Mouse (Mus musculus): ENCODE measurements around the gene Slc3a1. TPM values are rescaled to one million over a fixed set of nuclear protein-coding genes. Genes with fewer than 3 reads are reported as not detected.

Gene Slc3a1
- polyA plus RNA-seq, 1 experiment from 2014 or later = 76.9 TPM

GRCm38 (mm10) chr17:85088401-85088800, 60.2 kb downstream of the Slc3a1 start:
- DNase-seq (ENCODE audit: low spot score) (no peak), ATAC-seq (replicated peaks; ENCODE audit: low FRiP score, low read depth) (no peak)
- no peak overlapping the region for H3K9ac ChIP-seq (ENCODE audit: low read depth, low read length)
- no peak overlapping the region for H3K4me2 ChIP-seq (ENCODE audit: low read length)
- H3K27me3 ChIP-seq (ENCODE audit: insufficient read depth, low read length) = no peaks in the 10 kb centered on the region
- WGBS = 90% methylated on average over 11 of the region's 11 CpGs
- H3K9me3 ChIP-seq (replicated peaks; ENCODE audit: low read length) = no peaks in the 10 kb centered on the region
- no peaks in the 10 kb centered on the region for H3K36me3 ChIP-seq (ENCODE audit: insufficient read depth, low read length)
- no peak overlapping the region for H3K27ac ChIP-seq
- TF ChIP-seq CTCF (IDR thresholded peaks at IDR 0.05; ENCODE audit: low read depth) = no peak
- H3K4me1 ChIP-seq (replicated peaks; ENCODE audit: insufficient read depth, low read length) = no peaks in the 10 kb centered on the region; the same call in 1 of the 2 replicates
- no peak overlapping the region for H3K4me3 ChIP-seq (replicated peaks; ENCODE audit: low read depth, low read length)

GRCm38 (mm10) chr17:85089011-85089410, 60.8 kb downstream of the Slc3a1 start:
- DNase-seq (ENCODE audit: low spot score) = peak; percentile 33
- ATAC-seq (replicated peaks; ENCODE audit: low FRiP score, low read depth) = no peak
- H3K4me1 ChIP-seq (replicated peaks; ENCODE audit: insufficient read depth, low read length) = no peaks in the 10 kb centered on the region; the same call in 1 of the 2 replicates
- H3K36me3 ChIP-seq (ENCODE audit: insufficient read depth, low read length) = no peaks in the 10 kb centered on the region
- peak overlapping the region; percentile 91; the same call in 1 of the 2 replicates for H3K4me3 ChIP-seq (replicated peaks; ENCODE audit: low read depth, low read length)
- H3K9me3 ChIP-seq (replicated peaks; ENCODE audit: low read length) = no peaks in the 10 kb centered on the region
- H3K27ac ChIP-seq = no peak overlapping the region
- TF ChIP-seq CTCF (IDR thresholded peaks at IDR 0.05; ENCODE audit: low read depth) = no peak
- no peaks in the 10 kb centered on the region for H3K27me3 ChIP-seq (ENCODE audit: insufficient read depth, low read length)
- WGBS = 42% methylated on average over 6 of the region's 6 CpGs
- peak overlapping the region; percentile 90 for H3K4me2 ChIP-seq (ENCODE audit: low read length)
- H3K9ac ChIP-seq (ENCODE audit: low read depth, low read length) = no peak overlapping the region

- H3K27me3 ChIP-seq (ENCODE audit: insufficient read depth, low read length) = no peaks in the 10 kb centered on the region
- peak overlapping the region; percentile 91 for H3K4me3 ChIP-seq (replicated peaks; ENCODE audit: low read depth, low read length)
- no peaks in the 10 kb centered on the region; the same call in 1 of the 2 replicates for H3K4me1 ChIP-seq (replicated peaks; ENCODE audit: insufficient read depth, low read length)
- WGBS = under 1% methylated on average over 16 of the region's 16 CpGs
- no peak for ATAC-seq (replicated peaks; ENCODE audit: low FRiP score, low read depth)
- H3K27ac ChIP-seq = peak overlapping the region; percentile 86
- H3K36me3 ChIP-seq (ENCODE audit: insufficient read depth, low read length) = no peaks in the 10 kb centered on the region
- H3K9me3 ChIP-seq (replicated peaks; ENCODE audit: low read length) = no peaks in the 10 kb centered on the region
- H3K4me2 ChIP-seq (ENCODE audit: low read length) = peak overlapping the region; percentile 90
- H3K9ac ChIP-seq (ENCODE audit: low read depth, low read length) = peak overlapping the region; percentile 81
- DNase-seq (ENCODE audit: low spot score) = peak; percentile 21
- TF ChIP-seq CTCF (IDR thresholded peaks at IDR 0.05; ENCODE audit: low read depth) = no peak
Observed at GRCm38 (mm10) chr17:85089621-85090020, 61.4 kb downstream of the Slc3a1 start.

- Histone ChIP-seq H3K9ac (ENCODE audit: low read depth, low read length) (peak within 1 kb of the TSS; percentile 81), H3K36me3 (ENCODE audit: insufficient read depth, low read length) (no peaks in the 10 kb centered on the region), H3K27ac (peak within 1 kb of the TSS; percentile 86), H3K4me2 (ENCODE audit: low read length) (peak within 1 kb of the TSS; percentile 90), H3K9me3 (replicated peaks; ENCODE audit: low read length) (no peaks in the 10 kb centered on the region), H3K4me3 (replicated peaks; ENCODE audit: low read depth, low read length) (peak within 1 kb of the TSS; percentile 91), H3K27me3 (ENCODE audit: insufficient read depth, low read length) (no peaks in the 10 kb centered on the region), H3K4me1 (replicated peaks; ENCODE audit: insufficient read depth, low read length) (no peaks in the 10 kb centered on the region; the same call in 1 of the 2 replicates)
- ATAC-seq (replicated peaks; ENCODE audit: low FRiP score, low read depth) (peak; percentile 99), DNase-seq (ENCODE audit: low spot score) (peak; percentile 99)
- under 1% methylated on average over 63 of the region's 63 CpGs for WGBS
- TF ChIP-seq CTCF (IDR thresholded peaks at IDR 0.05; ENCODE audit: low read depth) = peak; percentile 43
Observed at GRCm38 (mm10) chr17:85090120-85091099, 62.2 kb downstream of the Slc3a1 start, which contains the start of the genes Prepl and Camkmt. Prepl (minus strand) TSS chr17:85090241. Camkmt (plus strand) TSS chr17:85090552.

- Histone ChIP-seq H3K9me3 (replicated peaks; ENCODE audit: low read length) (no peaks in the 10 kb centered on the region), H3K4me2 (ENCODE audit: low read length) (peak overlapping the region; percentile 90), H3K9ac (ENCODE audit: low read depth, low read length) (no peak overlapping the region), H3K36me3 (ENCODE audit: insufficient read depth, low read length) (no peaks in the 10 kb centered on the region), H3K27me3 (ENCODE audit: insufficient read depth, low read length) (no peaks in the 10 kb centered on the region), H3K27ac (no peak overlapping the region), H3K4me3 (replicated peaks; ENCODE audit: low read depth, low read length) (no peak overlapping the region), H3K4me1 (replicated peaks; ENCODE audit: insufficient read depth, low read length) (no peaks in the 10 kb centered on the region; the same call in 1 of the 2 replicates)
- DNase-seq (ENCODE audit: low spot score) = no peak
- ATAC-seq (replicated peaks; ENCODE audit: low FRiP score, low read depth) = no peak
- WGBS = 91% methylated on average over 6 of the region's 6 CpGs
- no peak for TF ChIP-seq CTCF (IDR thresholded peaks at IDR 0.05; ENCODE audit: low read depth)
Observed at GRCm38 (mm10) chr17:85091762-85092161, 63.6 kb downstream of the Slc3a1 start.

- Histone ChIP-seq H3K4me1 (replicated peaks; ENCODE audit: insufficient read depth, low read length) (no peaks in the 10 kb centered on the region; the same call in 1 of the 2 replicates), H3K4me3 (replicated peaks; ENCODE audit: low read depth, low read length) (no peak overlapping the region), H3K36me3 (ENCODE audit: insufficient read depth, low read length) (0 out of 2 replicates have a peak, but pooled peaks cover 14% of the 10 kb centered on the region), H3K9ac (ENCODE audit: low read depth, low read length) (no peak overlapping the region), H3K27me3 (ENCODE audit: insufficient read depth, low read length) (no peaks in the 10 kb centered on the region), H3K9me3 (replicated peaks; ENCODE audit: low read length) (no peaks in the 10 kb centered on the region), H3K27ac (no peak overlapping the region), H3K4me2 (ENCODE audit: low read length) (no peak overlapping the region)
- no peak for TF ChIP-seq CTCF (IDR thresholded peaks at IDR 0.05; ENCODE audit: low read depth)
- WGBS = 97% methylated on average over 3 of the region's 3 CpGs
- ATAC-seq (replicated peaks; ENCODE audit: low FRiP score, low read depth) = no peak
- DNase-seq (ENCODE audit: low spot score) = no peak
Observed at GRCm38 (mm10) chr17:85096396-85096795, 68.2 kb downstream of the Slc3a1 start.

Data from kidney, postnatal 0 days (tissue).